Mouse (Mus musculus) ZHBTc4 (cell line): Measurements from ENCODE around the gene Tmem178b.

Experiments used
- DNase-seq: peaks from one replicate; pipeline ENCODE4 v3.0.0-alpha.2; 2011; ENCODE audit warnings: low read depth, low spot score

The Tmem178b gene

DNA sequence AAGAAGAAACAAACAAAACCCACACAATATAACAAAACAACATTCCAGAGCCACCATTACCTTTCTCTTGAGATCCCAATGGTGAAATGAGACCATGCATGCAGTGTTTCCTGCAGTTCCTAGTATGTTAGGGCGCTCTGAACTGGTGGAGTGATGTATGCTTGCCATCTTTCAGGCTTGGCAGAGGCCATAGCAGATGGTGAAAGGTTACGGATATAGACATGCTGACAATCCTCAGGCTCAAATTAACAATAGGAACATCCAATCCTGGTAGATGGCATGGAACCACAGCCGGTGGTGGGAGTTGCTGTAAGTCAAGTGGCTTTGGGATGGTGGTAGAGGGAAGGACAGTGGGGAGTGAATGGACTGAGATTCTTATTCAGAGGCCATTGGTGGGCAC, 272.5 kb downstream of the Tmem178b start:
- DNase-seq: no peak

DNA sequence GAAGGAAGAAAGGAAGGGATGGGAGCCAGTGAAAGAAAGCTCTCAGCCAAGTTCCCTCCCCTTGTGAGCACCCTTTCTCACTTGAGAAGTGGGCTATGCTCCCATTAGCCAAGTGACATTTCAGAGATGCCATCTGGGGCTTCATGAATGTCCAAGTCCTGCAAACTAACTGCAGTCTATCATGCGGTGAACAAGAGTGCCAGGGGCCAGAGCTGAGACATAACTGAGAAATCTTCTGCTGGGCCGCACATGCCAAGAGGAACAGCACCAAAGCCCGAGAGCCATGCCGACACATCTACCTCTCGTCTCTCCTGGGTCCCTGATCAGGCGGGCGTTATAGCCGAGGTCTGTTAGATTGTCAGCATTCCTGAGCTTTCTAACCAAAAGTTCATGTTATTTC, 279.2 kb downstream of the Tmem178b start:
- no peak for DNase-seq

GRCm38 (mm10) chr6:40161381-40161780, 288.3 kb downstream of the Tmem178b start:
- no peak for DNase-seq

DNA sequence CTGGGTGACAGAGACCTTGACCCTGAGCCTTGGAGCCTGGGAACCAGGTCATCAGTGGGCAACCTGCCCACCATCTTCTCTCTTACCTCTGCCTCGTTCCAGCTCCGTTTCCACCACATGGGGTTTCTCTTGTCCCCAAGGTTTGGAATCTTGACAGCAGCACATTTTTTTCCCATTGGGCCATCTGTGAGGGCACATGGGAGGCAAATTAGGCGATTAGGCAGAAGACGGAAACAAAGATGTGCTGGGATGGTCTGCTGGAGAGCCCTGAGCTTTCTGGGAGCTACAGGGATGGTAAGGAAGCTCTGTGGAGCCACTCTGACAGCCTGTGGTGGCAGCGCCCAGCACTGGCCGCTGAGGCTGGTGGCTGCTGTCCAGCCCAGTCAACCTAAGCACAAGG, 300.5 kb downstream of the Tmem178b start:
- no peak for DNase-seq

DNA sequence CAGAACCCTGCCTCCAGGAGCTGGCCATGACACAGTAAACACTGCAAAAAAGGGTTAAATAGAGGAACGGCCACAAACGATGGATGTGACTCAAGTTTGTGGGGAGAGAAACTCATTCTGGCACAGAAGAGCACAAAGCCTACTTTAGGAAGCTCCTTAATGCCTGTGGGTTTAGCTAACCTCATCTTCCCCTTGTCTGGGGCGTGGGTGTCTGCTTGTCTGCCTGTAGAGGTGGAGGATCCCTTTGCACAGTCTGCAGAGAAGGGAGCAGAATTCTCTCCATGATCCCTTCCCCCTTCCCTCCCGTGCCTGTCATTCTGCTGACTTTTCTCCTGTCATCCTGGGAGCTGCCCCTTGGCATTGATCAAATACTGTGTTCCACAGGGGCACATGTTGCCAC, 304.8 kb downstream of the Tmem178b start:
- DNase-seq: no peak

- DNase-seq: no peak
Observed at GRCm38 (mm10) chr6:40180551-40180950, 307.5 kb downstream of the Tmem178b start.

- DNase-seq: no peak
Observed at GRCm38 (mm10) chr6:40200661-40201060, 327.6 kb downstream of the Tmem178b start.

- no peak for DNase-seq
Observed at GRCm38 (mm10) chr6:40202602-40203001, 329.5 kb downstream of the Tmem178b start.

DNA sequence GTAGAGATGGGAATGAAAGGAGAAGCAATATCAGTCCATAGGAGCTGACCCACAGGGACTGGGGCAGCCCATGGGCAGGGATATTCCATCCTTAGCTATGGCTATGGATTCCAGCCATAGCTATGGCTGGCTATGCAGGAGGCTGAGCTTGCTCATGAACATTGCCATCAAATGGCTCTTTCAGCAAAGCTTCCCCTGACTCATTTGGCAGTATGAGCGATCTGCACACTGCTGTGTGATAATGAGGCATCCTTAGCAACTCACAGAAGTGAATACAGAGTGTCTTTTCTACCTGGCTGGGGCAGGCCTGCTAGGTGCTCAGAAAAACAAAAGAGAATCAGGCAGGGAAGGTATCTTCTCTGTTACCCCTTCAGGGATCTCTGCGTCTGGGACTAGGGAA, 332.3 kb downstream of the Tmem178b start:
- no peak for DNase-seq

DNA sequence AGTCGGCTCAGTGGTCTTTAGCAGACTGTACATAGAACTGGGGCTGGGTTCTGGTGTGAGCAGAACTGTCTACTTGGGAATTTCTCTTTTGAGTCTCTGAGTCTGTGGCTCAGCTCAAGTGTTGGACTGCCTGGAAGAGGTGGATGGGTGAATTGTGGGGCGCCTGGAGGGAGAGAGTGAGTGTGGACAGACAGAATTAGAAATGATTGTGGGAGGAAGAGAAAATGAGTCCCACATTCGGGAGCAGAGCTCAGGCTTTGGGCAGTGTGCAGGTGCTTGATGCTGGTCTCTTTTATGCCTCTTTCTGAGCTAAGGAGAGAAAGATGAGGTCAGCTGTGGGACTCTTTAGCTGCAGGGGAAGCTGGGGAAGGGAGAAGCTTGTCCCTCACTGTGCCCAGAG, 334.9 kb downstream of the Tmem178b start:
- no peak for DNase-seq

DNA sequence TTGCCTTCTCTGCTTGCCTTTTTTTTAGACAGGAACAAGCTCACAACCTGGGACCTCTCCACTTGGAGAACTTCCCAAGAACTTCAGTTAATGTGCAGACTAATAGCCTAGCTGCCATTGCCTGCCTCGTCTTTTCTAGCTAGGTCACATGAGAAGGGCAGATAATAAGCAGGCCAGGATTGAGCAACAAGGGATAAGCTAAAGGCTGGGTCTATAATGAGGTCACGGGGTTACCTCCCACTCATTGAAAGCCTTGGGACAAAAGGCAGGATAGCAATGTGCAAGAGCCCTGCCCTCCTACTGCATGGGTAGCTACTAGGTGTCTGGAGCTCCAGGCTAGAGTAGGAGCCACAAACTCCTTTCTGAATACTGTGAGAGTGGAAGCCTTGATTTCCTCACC, 336.1 kb downstream of the Tmem178b start:
- no peak for DNase-seq

DNA sequence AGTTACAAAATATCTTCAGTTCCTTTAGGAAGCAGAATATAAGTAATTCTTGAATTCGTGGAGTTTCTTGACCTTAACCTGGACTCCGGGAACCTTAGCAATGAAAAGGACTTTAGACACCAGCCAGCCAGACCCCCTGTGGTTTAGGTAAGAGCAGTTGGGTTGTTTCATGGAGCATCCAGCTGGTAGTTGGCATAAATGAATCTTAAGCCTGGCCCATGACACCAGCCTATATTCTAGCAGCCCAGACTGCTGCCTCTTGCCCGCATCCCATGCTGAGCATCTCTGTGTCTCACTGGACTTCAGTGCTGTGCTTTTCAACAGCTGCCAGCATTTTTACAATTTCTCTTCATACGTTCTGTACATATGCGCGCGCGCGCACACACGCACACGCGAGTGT, 344.1 kb downstream of the Tmem178b start:
- DNase-seq: no peak

- DNase-seq: no peak
Observed at GRCm38 (mm10) chr6:40217651-40218050, 344.6 kb downstream of the Tmem178b start.

- no peak for DNase-seq
Observed at GRCm38 (mm10) chr6:40220634-40221120, 347.6 kb downstream of the Tmem178b start.

- DNase-seq: no peak
Observed at GRCm38 (mm10) chr6:40225585-40226280, 352.7 kb downstream of the Tmem178b start.

GRCm38 (mm10) chr6:40228981-40229380, 355.9 kb downstream of the Tmem178b start:
- no peak for DNase-seq

DNA sequence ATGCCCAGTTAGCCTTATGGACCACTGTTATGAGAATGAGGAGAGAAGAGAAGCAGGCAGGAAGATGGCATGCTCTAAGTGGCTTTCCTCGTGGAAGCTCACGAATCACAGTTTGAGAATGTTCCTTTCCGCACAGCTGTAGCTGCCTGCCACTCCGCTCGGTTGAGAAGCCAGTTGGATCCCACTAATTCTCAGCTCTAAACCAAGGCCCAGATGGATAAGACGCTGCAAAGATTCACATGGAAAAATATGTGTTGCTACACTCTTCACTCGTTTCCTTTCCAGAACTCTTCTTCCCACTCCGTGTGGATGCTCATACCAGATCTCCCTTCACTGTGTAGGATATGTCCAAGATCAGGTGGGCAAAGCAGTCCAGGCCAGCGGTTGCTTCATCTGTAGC, 356.9 kb downstream of the Tmem178b start:
- no peak for DNase-seq

GRCm38 (mm10) chr6:40234066-40234465, 361.0 kb downstream of the Tmem178b start:
- DNase-seq: no peak

GRCm38 (mm10) chr6:40235793-40236470, 362.9 kb downstream of the Tmem178b start:
- peak; percentile 81 for DNase-seq

DNA sequence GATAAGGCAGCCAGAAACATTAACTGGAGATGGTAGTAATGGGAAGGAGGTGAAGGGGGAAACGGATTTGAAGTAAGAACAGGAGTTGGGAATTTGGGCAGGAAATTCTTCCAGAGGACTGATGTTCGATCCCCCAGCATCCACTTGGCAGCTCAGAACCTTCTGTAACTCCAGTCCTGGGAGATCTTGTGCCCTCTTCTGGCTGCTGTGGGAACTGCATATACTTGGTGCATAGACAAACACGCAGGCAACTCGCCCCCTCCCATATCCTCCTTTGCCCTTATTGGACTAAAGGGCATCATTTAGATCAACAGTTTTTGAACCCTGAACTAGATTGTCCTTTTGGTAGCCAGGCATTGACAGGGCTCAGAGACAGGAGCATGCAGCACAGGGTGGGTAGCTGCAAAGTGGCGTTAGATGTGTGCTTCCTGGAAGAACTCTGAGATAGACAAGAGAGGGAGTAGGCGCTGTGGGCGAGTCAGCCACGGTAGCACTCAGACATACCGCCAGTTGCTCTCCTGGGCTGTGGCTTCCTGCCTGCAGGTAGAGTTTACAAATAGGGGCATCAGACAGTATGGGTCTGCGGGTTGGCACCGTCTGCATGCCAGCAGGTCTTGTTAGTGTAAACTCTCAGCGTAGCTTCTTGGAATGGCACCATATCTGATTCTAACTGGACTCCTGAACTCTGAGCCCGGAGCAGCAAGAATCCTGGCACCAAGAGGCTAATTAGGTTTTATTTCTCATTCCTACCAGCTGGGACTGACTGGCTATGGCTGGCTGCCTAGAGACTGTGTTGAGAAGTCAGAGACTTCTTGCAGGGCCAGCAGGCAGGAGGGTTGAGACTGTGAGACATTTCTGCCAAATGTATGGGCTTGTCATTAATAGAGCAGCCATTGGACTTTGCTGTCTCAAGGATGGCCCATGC, 364.0 kb downstream of the Tmem178b start:
- DNase-seq: peak; percentile 87

DNA sequence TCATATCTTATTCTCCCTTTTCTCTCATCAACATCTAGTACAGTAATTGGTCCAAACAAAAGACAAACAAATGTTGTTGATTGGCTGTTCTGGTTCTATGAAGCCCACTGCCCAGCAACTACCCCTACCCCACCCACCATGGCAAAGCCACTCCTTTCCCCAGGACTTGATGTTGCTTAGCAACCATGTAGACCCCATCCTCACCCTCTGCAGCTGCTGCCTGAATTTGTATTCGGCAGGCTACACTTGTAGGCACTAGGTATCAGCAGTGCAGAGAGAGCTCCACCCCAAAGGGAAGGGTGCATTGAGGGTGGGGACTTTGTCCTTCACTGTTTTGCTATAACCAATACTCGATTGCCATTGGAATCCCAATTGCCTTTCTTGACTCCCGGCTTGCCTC, 365.8 kb downstream of the Tmem178b start:
- DNase-seq: no peak

GRCm38 (mm10) chr6:40240671-40241070, 367.6 kb downstream of the Tmem178b start:
- DNase-seq: no peak
